10 mouse cellular contexts compared by ENCODE assay signal in genomic region chr12:79679251-79679901, GRCm38 (mm10).
A peak's percentile ranks its signal among the peaks of the same experiment; 100 is the strongest.
DNase-seq lines count a peak whose midpoint lies in the region; ATAC-seq lines count a peak whose summit lies in the region.
"Had no signal": no experiment of that assay in that cellular context is flagged by ENCODE, and none has a peak within 500 bp of the region (broad histone marks: within the 10 kb centered on the region; RNA-seq: fewer than 3 reads in every experiment).

No protein-coding gene starts in this region.

- H3K27ac ChIP-seq in kidney, embryonic 14.5 days (ENCODE audit: low read depth, low read length), result peak overlapping the region; percentile 48; the same call in 1 of the 2 replicates
- peak overlapping the region; percentile 85 for H3K27ac ChIP-seq in embryonic facial prominence, embryonic 15.5 days (replicated peaks)
- peak overlapping the region; percentile 25; the same call in 1 of the 2 replicates for H3K27ac ChIP-seq in midbrain, embryonic 16.5 days (ENCODE audit: low read length)
- H3K27ac ChIP-seq: macrophage had no signal

- WGBS in kidney, embryonic 14.5 days, result 56% methylated on average over 11 of the region's 11 CpGs
- WGBS in embryonic facial prominence, embryonic 15.5 days, result 64% methylated on average over 11 of the region's 11 CpGs
- 77% methylated on average over 11 of the region's 11 CpGs for WGBS in midbrain, embryonic 16.5 days

- H3K27me3 ChIP-seq in kidney, embryonic 14.5 days (ENCODE audit: control insufficient read depth, insufficient read depth, low read length), result no peaks in the 10 kb centered on the region
- no peaks in the 10 kb centered on the region for H3K27me3 ChIP-seq in embryonic facial prominence, embryonic 15.5 days
- H3K27me3 ChIP-seq in midbrain, embryonic 16.5 days (ENCODE audit: control insufficient read depth, insufficient read depth, low read depth, low read length), result no peaks in the 10 kb centered on the region

- H3K36me3 ChIP-seq in kidney, embryonic 14.5 days (ENCODE audit: control insufficient read depth, insufficient read depth, low read length), result no peaks in the 10 kb centered on the region
- H3K36me3 ChIP-seq in embryonic facial prominence, embryonic 15.5 days, result no peaks in the 10 kb centered on the region
- no peaks in the 10 kb centered on the region for H3K36me3 ChIP-seq in midbrain, embryonic 16.5 days (ENCODE audit: control insufficient read depth, insufficient read depth, low read length)

- no peak overlapping the region for H3K4me3 ChIP-seq in kidney, embryonic 14.5 days (ENCODE audit: low read length)
- no peak overlapping the region for H3K4me3 ChIP-seq in embryonic facial prominence, embryonic 15.5 days (replicated peaks)
- no peak overlapping the region for H3K4me3 ChIP-seq in midbrain, embryonic 16.5 days (ENCODE audit: low read depth, low read length)

- H3K9ac ChIP-seq in kidney, embryonic 14.5 days (ENCODE audit: low read depth, low read length), result no peak overlapping the region
- H3K9ac ChIP-seq in embryonic facial prominence, embryonic 15.5 days, result no peak overlapping the region
- H3K9ac ChIP-seq in midbrain, embryonic 16.5 days (ENCODE audit: low read depth, low read length), result no peak overlapping the region

- no peak overlapping the region for H3K4me2 ChIP-seq in kidney, embryonic 14.5 days (replicated peaks; ENCODE audit: low read depth, low read length)
- H3K4me2 ChIP-seq in embryonic facial prominence, embryonic 15.5 days (replicated peaks), result no peak overlapping the region
- H3K4me2 ChIP-seq in midbrain, embryonic 16.5 days (ENCODE audit: low read length), result no peak overlapping the region

- no peak for DNase-seq in kidney, adult 8-10 months
- peak; percentile 25 to 30 for DNase-seq in heart, postnatal 14 days
- DNase-seq in layer of hippocampus, postnatal 36 days, result no peak
- DNase-seq in gastrocnemius, postnatal 4 days (ENCODE audit: low spot score in 2 of 2), result no peak
- DNase-seq in left cerebral cortex, adult 11 months (ENCODE audit: low spot score), result no peak

- peaks cover 32% of the 10 kb centered on the region for H3K4me1 ChIP-seq in kidney, embryonic 14.5 days (ENCODE audit: control insufficient read depth, insufficient read depth, low read length)
- peaks cover 71% of the 10 kb centered on the region for H3K4me1 ChIP-seq in embryonic facial prominence, embryonic 15.5 days
- H3K4me1 ChIP-seq in midbrain, embryonic 16.5 days (ENCODE audit: control insufficient read depth, insufficient read depth, low read length), result peaks cover 3% of the 10 kb centered on the region; the same call in 1 of the 2 replicates

- ATAC-seq in kidney, embryonic 14.5 days (ENCODE audit: low FRiP score, low TSS enrichment), result no peak
- ATAC-seq in embryonic facial prominence, embryonic 15.5 days (ENCODE audit: insufficient number of reproducible peaks, low FRiP score, low TSS enrichment, low read depth), result no peak
- no peak for ATAC-seq in midbrain, embryonic 16.5 days
- ATAC-seq: CD4-positive, CD25-positive, alpha-beta regulatory T cell, adult 4 months had no signal

- no peaks in the 10 kb centered on the region for H3K9me3 ChIP-seq in kidney, embryonic 14.5 days (ENCODE audit: control insufficient read depth, low read length)
- H3K9me3 ChIP-seq in embryonic facial prominence, embryonic 15.5 days (replicated peaks), result no peaks in the 10 kb centered on the region
- H3K9me3 ChIP-seq in midbrain, embryonic 16.5 days (replicated peaks; ENCODE audit: control insufficient read depth, low read length, poor library complexity, severe bottlenecking), result no peaks in the 10 kb centered on the region

- intact Hi-C loops in heart, postnatal 14 days (cut with DNase I), result no loop called here

Comparison
In these comparisons a context has a peak if more than half of its experiments do, and no peak if none do; other contexts are left out.
1. H3K27ac ChIP-seq: peak in every context shown above with its lines; median percentile 85 in embryonic facial prominence, embryonic 15.5 days; 48 in kidney, embryonic 14.5 days; 25 in midbrain, embryonic 16.5 days.
2. DNase-seq: peak in heart, postnatal 14 days (2 of 2); none in kidney, adult 8-10 months (0 of 2), layer of hippocampus, postnatal 36 days (0 of 2), gastrocnemius, postnatal 4 days (0 of 2) and left cerebral cortex, adult 11 months (single experiment).